Mouse (Mus musculus): ENCODE measurements at regions not wholly inside any gene's neighbourhood (a gene's known extent, or its start where the extent isn't known, plus 50 kb on each side); places are given as distances from the start of the nearest gene placed in this dataset.

DNA sequence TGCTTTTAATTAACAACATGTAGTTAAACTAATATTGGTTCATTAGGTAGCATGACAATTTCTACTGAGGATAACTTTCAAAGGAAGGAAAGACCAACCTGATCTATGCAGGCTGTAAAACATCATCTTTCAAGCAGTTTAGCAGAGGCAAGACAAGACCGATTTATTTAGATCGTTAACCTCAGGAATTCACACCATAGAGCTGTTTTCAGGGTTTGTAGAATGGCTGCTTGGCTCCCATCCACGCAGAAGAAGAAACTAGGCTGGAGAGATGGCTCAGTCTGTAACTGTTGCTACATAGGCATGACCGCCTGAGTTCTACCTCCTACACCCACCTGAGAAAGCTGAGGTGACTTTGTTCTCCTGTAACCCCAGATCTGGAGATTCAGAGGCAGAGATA is 353.6 kb downstream of the Nucb2 start:
- DNase-seq (ENCODE audit: low spot score) = no peak

DNA sequence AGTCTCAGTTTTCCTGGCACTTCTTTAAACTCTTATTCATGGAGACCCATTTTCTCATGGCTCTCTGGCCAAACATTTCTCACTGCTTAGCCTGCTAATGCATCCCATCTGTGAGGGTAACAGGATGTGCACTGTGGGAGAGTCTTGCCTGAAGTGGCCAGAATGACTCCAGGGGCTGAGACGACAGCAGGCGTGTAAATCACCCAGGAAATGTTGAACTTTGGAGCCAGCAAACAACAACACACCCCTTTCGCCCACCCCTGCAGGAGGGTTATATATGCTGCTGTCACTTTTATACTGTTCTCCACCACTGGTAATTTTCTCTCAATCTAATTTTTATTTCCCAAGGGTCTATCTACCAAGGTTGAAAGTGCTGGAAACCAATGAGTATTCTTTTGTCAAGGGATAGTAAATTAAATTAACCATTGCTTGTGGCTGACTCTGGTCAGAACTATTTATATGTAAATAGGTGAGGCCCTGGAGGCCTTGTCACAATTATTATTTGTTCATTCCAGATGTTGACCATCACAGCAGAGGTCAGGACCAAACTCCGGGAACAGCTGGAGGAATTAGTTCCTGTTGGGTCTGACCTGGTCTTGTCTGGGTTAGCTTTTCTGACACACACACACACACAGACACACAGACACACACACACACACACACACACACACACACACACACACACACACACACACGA is 378.2 kb downstream of the Nucb2 start:
- DNase-seq (ENCODE audit: low spot score) = no peak

DNA sequence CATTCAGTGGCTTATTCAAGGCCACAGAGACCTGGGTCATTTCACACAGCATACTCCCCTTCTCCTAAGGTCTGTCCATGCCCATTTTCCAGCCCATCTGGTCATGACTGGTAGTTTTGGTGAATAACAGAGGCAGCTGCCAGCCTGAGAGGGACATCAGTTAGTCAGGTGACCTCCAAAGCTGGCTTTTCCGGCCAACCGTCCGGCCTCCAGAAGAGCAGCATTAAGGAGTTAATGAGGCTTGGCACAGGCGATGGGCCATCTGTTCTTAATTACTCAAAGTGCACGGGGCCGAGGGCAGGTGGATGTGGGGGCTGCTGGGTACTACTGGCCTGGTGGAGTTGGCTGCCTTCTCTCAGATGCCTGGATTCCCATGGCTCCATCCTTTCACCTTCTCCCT is 389.7 kb downstream of the Nucb2 start:
- peak; percentile 6 for DNase-seq (ENCODE audit: low spot score)

DNA sequence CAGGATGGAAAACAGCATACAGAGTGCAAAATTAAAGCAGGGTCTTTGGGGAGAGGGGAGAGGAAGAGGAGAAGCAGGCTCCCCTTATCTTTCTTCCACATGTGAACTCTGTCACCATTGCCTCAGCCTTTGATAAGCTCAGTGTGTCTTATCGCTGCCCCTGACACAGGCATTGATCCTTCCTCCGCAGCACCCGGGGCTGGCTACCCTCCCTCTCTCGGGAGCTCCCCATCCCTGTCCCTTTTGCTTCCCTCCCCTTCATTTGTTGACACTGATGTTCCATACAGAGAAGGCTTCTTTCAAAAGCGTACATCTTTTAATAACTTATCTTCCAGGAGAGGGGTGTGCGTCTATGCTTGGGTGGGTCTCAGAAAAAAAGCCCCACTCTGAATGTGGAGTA is 411.6 kb downstream of the Nucb2 start:
- DNase-seq (ENCODE audit: low spot score) = no peak

DNA sequence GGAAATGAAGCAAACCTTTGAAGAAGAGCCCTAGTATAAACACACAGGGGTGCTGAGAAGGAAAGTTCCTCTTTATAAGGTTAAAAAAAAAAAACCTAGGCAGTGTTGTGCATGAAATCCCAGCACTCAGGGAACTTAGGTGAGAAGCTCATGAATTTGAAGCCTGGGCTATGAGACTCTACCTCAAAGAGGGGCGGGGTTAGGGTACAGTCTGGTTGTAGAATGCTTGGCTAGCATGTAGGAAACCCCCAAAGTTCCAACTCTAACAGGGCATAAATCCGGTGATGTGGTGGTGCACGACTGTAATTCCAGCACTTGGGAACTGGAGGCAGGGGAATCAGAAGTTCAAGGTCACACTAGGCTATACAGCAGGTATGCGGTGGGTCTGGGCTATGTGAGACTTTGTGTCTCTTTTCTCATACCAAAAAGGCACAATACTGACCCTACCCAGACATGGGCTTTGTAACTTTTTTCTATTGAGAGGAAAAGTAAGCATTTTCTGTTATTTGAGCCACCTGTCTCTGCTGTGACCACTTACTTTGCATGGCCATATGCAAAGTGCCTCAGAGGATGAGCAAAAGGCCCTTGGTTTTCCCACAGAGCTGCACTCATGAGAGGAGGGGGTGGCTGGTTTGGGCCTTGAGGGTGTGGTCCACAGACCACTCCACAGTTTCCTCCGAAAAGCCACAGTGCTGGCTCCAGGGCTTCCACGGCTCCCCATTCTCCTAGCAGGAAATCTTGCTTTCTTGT is 413.9 kb downstream of the Nucb2 start:
- DNase-seq (ENCODE audit: low spot score) = no peak

DNA sequence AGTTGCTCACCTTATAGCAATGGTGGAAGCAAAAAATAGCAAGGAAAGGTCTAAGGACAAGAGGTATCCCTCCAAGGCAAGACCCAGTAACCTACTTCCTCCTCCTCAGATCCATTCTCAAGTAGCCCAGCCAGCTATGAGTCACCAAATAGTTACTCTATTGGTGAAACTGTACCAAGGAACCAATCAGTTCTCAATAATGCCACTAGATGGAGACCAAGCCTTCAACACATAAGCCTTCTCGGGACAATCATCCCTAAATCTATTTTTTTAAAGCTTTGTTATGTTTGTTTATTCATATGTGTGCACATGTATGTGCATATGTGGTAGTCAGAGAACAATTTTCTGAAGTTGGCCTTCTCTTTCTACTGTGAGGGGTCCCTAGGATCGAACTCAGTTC is 434.3 kb upstream of the Xylt1 start:
- no peak for DNase-seq (ENCODE audit: low spot score)

DNA sequence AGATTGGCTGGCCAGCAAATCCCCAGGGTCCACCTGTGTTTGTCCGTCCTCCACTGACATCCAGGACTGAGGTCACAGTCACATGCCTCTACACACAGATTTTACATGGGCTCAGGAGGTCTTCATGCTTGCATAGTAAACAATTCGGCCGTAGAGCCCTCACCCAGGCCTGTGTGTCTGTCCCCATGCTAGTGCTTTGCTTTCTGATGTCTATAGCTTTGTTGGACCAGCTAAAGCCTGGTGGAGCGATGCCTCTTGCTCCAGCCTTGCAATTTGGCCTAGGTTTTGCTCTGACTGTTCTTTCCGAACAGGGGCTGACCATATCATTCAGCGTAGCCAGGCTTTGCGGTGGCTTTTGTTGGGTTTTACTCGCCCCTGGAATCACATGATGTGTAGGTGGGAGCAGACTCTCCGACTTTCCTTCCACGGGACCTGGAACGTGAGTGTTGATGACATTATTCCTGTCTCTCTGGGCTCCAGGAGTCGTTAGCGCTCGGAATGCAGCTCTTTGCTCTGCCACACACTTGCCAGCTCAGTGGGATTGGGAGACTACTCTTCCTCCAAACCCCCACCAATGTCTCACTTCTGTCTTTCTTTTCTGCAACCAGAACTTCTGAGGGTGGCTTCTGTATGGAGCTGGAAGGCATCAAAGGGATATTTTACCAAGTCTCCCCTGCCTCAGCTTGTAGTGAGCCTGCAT is 421.4 kb upstream of the Xylt1 start:
- no peak for DNase-seq (ENCODE audit: low spot score)

DNA sequence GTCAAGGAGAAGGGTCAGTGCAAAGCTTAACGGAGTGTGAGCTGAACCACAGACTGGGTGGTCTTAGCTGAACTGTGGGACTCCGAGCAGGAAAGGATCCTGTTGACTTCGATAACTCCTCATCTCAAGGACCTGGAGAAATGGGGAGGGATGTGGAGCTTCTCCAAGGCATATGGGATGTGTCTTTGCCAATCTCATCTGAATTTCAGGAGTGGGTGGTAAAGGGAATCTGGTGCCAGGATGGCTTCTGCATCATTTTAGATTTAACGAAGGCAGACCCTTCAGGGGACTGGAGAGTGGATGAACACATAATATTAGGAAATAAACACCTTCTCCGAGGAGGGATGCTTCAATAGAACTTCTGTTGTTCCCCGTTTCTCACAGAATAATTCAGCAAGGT is 416.9 kb upstream of the Xylt1 start:
- no peak for DNase-seq (ENCODE audit: low spot score)

DNA sequence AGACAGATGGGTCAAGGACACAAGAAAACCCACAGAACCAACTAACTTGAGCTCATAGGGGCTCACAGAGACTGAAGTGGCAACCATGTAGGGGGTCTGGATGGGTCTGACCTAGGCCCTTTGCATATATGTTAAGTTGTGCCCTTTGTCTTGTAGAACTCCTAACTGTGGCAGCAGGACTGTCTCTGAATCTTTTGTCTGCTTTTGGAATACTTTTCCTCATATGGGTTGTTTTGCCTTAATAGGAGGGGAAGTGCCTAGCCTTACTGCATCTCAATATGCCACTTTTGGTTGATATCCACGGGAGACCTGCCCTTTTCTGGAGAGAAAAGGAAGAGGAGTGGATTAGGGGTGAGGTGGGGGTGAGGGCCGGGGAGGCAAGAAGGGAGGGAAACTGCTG is 389.4 kb upstream of the Xylt1 start:
- DNase-seq (ENCODE audit: low spot score) = no peak

DNA sequence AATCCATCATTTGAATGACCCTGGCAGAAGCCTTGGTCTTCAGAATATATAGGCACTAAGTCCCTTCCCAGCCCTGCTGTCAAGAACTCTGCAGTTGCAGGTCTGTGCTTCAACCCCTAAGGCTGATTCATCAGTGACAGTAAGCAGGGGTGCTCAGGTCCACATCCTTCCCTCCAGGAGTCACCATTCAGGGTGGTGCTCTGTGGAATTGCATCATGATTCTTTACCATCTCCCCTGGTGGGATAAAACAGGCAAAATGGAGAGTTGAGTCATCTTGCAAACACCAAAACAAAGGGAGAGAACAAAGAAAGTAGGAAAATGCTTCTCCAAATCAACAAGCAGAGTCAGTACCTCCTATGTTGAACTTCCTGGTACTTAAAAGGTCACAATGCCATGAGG is 388.6 kb upstream of the Xylt1 start:
- DNase-seq (ENCODE audit: low spot score) = no peak

DNA sequence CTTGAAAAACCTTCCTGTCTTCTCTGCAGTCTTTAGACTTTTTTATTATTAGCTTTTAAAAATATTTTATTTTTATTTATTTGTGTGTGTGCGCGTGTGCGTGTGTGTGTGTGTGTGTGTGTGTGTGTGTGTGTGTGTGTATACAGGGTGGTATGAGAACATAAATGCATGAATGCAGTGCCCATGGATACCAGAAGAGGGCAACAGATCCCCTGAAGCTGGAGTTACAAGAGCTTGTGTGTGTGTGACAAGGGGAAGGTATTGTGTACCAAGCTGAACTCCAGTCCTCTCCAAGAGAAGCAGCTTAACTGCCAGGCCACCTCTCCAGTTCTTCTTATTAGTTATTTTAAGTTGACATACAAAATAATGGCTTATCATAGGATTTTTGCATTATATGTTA is 385.0 kb upstream of the Xylt1 start:
- no peak for DNase-seq (ENCODE audit: low spot score)

DNA sequence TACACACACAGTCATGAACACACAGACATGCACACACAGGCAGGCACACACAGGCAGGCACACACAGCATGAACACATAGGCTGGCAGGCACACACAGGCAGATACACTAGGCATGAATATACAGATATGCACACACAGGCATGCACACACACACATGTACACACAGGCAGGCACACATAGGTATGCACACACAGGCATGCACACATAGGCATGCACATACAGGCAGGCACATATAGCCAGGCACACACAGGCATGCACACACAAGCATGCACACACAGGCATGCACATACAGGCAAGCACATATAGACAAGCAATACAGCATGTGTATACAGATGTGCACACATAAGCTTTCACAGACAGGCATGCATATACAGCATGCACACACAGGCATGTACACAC is 377.6 kb upstream of the Xylt1 start:
- no peak for DNase-seq (ENCODE audit: low spot score)

DNA sequence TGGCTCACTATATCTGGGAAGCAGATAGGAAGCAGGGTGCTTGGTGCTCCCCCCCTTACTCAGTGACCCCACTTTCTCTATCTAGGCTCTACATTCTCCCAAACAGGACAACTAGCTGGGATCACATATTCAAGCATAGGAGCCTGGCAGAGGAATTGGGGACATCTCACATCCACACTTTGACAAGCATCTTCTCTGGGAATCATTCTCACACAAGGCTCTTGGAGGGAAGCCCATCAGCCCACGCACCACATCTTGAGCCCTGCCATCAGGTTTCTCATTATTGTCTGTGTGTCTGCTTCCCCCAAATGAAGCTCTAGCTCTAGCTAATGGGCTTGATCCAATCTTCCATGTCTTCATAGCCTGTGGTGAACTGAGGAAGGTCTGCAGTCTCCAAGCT is 362.4 kb upstream of the Xylt1 start:
- DNase-seq (ENCODE audit: low spot score) = no peak

DNA sequence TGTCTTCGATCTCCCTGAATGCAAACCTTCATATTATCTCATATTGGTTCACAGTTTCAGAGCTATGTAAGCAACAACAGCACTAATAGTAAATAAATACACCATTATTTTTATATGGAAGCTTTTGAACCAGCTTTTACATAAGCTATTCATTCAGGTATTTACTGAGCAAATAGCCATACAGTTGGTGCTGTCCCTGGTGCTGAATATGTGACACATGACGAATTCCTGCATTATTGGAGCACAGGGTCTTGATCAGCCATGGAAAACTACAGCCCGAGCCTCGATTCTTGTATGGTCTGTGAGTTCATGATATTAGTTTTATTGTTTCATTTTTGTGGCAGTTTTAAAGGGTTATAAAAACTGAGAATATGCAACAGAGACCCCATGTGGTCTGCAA is 359.1 kb upstream of the Xylt1 start:
- DNase-seq (ENCODE audit: low spot score) = no peak

DNA sequence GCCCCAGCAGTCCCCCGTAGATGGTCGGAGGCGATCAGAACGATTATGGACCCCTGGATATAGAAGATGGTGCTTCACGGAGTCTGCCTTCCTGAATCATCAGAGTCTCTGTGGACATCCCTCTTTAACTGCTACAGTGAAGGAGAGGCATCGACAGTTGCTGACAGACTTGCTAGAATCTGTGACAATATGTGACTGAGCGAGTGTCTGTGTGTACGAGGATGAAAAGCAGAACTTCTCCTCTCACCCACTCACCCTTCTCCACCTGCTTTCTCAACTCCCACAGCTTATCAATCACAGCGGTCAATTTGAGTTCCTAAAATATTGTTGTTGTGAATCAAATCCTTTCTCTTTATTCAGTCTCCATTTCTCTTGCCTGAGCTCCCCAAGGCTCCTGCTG is 335.9 kb upstream of the Xylt1 start:
- DNase-seq (ENCODE audit: low spot score) = no peak

DNA sequence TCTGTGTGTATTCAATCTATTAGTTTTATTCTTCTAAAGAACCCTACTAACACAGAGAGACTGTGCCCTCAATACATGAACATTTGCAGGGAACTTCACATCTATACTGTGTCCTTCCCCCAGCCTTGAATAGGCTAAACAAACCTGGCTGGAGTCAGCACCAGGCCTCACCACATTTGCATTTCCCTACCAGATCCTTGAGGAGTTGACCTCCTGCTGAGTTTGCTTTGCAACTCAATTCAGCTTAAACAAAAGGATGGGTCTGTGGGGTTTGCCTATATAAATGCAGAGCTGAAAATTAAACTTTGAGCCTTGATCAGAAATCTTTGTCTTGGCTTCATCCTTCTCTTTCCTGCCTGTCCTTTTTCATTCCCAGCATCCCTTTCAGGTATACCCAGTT is 331.5 kb upstream of the Xylt1 start:
- DNase-seq (ENCODE audit: low spot score) = no peak

DNA sequence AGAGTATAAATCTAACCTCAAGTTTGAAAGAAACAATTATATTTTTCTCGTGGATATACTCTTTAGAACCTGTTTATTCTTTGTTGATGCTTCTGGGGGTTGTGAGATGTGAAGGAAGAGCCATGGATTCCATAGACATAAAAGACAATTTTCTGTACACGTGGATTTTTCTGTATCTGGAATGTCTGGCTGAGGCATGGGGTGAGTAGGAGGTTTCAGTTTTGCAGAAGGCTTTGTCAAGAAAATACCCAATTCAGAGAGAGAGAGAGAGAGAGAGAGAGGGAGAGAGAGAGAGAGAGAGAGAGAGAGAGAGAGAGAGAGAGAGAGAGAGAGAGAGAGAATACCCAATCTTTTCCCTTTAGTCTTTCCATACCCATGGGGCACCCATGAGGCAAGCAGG is 315.0 kb upstream of the Xylt1 start:
- DNase-seq (ENCODE audit: low spot score) = no peak

DNA sequence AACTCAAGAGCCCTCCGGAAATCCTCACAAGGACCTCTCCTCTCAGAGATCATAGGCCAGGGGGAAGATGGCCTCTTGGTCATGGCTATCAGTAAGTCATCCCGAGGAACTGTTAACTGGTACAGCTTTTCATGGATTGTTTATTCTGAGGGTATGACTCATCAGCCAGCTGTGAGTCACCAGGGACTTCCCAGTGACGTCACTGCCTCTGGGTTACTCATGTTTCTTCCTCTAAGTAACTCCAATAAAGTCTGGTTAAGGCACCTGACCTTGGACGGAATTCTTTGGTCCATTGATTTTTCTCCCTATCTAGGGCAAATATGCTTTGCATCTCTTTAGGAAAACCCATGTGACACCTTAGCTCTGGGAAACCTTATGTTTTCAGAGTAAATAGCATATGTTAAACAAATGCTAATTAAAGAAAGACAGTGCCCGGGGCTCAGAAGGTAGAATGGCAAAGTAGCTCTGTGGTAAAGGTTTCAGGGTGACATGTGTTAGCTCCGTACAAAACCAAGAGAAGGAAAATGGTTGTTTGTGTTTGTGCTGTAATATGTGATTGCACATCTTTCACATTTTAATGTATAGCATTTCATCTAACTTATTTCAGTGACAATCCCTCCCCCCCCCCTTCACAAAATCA is 289.7 kb upstream of the Xylt1 start:
- DNase-seq (ENCODE audit: low spot score) = peak; percentile 32

DNA sequence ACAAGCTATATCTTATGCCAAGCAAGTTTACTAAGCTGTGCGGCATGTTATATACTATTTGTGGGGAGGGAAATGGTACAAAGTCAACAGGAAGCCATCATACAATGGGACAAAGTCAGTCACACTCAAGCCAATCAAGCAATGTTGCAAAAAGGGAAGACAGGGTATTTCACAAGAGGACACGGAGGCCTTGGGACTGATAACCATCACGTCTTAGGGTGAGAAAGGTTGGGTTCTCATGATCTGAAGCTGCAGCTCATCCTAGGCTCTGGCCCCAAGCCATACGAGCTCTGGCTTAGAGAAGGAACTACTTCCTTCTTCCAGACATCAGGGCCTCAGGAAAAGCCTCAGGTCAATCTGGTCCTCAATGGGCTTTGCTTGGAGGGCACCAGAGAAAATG is 287.9 kb upstream of the Xylt1 start:
- no peak for DNase-seq (ENCODE audit: low spot score)

DNA sequence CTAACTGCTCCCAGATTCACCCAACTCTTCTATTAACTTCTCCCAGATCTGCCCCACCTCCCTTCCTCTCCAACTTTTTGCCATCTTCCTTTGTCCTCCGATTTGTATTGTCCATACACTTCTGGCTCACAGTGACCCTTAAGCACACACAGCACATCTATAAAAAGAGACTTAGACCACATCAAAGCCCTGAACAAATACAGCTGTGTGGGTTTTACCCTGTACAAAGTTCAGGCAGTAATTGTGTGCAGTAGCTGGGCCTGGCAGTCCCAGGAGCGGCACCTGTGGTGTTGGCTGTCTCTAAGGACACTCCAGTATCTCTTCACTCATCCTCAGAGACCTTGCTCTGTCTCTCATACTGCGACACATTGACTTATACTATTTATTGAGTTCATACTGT is 283.2 kb upstream of the Xylt1 start:
- DNase-seq (ENCODE audit: low spot score) = no peak

DNA sequence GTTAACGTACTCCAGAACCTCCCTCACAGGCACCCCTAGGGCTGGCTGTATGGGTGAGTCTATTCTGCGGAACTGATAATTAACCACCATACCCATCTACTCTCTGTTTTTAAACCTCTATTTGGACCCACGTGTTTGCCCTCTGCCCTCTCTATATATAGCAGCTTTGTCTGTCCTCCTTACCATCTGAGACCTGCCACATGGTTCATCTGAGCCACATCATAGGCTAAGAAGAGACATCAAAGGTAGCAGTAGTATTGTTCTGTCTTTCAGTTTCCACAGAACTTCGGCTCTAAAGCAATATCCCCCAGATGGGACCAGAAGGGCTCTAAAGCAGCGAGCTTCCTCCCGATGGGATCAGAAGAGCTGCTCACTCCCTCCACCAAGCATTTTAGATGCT is 281.7 kb upstream of the Xylt1 start:
- no peak for DNase-seq (ENCODE audit: low spot score)

DNA sequence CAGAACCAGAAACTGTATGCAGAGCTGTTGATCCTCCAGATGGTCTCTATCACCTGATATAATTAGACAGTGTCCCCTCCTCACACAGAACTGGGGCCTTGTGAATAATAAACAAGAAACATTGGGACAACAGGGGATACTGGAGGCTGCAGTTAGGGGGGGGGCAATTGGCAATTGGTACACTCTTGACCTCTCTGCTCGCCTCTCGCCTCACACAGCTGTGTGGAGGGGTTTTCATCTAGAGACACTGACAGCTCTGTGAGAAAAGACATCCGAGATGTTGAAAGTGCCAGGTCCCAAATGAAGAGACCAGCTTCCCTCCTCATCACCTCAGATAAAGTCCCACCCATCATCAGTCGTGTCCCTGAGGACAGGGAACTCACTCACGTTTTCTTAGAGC is 277.7 kb upstream of the Xylt1 start:
- no peak for DNase-seq (ENCODE audit: low spot score)

DNA sequence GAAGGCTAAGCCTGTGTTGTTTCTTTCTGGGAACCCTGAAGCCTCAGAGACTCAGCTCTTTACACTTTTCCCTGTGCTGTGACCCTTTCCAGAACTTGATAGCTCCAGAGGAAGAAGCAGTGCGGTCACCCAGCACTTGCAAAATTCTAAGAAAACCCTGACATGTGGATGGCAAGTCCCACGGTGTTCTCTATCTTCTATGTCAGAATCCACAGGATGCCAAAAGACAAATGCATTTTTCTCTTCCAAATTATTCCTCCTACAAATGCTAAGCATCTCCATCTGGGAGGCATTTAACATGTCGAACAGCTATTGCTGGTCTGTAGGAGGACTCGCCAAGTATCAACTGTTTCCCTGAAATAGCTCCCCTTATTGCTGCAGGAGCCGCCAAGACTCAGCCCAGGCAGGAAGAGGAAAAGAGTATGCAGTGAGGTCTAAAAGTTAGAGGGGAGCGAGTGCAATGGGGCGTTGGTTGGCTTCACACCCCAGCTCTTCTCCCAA is 274.0 kb upstream of the Xylt1 start:
- DNase-seq (ENCODE audit: low spot score) = no peak
